Mouse (Mus musculus) frontal cortex, postnatal 14 days (tissue): Measurements from ENCODE around the gene Klhl5.

Source experiments
- DNase-seq, 2 experiments: peaks; one replicate each; pipeline ENCODE4 v3.0.0; 2022; ENCODE audit warnings: low spot score in 2 of 2

The Klhl5 gene

DNA sequence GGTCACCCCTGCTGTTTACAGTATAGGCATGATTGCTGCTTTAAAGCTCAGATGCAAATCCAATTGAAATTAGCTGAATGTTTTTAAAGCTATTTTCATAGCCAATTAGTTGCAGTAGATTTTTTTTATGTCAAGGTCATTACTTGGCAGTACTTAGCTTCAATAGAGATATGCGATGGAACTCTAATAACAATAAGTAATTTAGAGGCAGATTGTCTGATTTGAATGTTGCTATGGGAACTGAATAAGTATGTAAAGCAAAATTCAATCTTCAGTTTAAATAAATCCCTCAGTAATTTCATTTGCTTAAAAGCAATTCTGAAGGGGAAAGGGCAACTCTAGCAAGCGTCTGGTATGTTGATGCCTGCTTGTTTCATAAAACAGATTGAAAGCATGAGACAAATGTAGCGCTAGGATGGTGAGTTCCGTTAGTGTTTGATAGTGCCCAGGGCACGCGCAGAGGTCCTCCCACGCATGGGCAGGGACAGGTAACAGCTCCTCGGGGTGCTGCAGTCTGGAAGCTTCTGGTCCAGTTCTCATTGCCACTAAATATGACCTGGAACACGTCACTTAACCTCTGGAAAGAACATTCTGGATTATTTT lies 38.3 kb downstream of the Klhl5 start:
- no peak for DNase-seq

DNA sequence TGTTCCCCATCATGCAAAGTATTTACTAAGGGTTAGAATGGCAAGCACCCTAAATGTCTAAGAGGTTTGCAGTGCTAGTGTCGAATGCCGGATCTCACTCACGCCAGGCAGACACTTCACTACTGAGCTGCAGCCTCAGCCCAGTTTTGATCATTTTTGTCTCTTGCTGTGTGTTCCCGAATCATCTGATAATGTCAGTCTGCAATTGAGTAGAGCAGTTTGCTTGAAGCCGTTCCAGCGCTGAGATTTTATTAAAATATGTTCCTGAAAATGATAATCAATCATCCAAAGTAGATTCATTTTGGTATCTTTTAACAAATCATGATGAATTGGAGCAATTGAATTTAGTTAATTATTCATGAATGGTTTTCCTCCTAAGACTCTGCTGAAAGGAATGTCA lies 39.4 kb downstream of the Klhl5 start:
- DNase-seq, result no peak

DNA sequence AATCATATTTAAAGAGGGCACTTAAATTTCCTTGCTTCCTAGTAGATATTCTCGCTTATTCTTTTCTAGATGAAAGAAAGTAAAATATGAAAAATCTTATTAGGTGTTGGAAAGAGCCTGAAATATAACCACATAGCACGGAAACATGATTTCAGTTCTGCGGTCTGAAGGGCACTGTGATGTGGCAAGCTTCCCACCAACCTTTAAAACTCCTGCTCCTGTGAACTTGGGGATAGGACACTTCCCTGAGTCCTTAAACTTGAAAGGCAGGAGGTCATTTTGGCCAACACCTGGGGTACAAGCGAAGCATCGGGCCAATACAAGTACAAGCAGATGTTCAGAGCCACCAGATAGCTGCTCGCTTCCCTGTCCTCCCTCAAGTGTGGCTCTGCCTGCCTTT lies 42.4 kb downstream of the Klhl5 start:
- no peak for DNase-seq

DNA sequence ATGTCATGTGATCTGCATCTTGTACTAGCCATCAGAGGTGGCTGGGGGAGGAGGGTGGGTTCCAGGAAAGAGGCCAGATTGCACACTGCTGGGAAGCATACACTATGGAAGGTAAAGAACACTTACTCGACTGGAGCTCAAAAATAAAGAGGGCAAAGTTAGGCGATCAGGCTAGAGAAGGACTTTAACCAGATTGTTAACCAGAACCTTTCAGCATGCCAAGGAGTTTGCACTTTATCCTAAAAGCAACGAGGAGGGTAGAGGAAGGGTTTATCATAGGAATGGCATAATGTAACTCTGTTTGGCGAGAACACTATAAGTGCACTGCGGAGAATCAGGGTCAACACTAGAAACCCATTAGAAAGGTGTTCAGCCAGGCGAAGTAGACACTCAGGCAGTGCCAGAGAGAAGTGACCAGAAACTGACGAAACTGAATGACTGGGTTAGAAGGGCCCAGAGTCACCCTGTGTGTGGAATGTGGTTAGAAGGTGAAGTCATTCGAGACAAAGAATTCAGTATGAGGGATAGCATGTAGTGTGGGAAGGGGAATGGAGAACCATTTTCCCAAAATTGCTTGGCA lies 43.1 kb downstream of the Klhl5 start:
- no peak for DNase-seq

DNA sequence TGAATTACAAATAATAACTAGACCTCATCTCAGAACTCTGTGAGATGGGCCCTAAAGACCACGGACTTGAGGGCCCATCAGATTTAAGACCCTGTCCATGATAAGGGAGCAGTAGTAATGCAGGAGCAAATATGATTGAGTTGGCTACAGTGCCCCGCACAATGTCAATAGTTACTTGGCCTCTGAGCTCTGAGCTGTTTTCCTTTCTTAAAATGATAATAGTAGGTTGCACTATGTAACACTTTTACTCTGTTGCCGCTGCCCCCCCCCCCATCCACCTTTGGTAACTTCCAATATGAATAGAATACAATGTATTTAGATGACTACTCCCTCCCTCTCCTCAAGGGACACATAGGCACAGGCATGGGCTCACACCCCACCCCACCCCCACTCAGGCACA lies 43.9 kb downstream of the Klhl5 start:
- no peak for DNase-seq

DNA sequence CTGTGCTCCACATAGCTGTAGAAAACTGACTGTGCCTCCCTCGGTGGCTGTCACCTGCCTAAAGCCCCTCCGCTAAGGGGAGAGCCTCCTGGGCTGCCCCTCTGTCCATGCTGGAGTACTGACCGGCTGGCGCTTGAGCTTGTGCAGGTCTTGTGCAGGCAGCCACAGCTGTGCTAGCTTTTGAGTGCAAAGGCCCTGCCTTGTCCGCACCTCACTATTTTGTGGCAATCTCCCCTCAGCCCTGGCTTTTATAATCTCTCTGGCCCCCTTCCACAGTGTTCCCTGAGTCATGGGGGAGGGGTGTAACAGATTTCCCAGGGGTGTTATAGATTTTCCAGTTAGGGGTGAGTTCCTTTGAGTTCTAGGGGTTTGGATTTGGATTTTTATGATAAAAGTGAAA lies 44.4 kb downstream of the Klhl5 start:
- DNase-seq, result no peak

DNA sequence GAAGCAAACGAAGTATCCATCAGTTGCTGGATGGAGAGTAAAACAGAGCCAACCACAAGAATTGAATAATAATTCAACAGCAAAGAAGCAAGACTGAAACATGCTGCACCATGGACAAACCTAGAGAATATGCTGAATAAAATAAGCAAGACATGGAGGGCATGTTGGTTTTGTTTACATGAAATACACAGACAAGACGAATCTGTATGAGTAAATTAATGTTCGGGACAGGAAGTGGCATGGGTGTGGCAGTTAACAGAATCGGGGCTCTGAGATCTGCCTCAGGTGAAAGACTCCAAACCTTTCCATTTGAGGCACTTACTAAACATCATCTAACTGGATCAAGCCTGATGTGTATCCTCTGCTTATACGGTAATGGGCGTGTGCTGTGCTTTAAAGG lies 46.9 kb downstream of the Klhl5 start:
- DNase-seq, result no peak

DNA sequence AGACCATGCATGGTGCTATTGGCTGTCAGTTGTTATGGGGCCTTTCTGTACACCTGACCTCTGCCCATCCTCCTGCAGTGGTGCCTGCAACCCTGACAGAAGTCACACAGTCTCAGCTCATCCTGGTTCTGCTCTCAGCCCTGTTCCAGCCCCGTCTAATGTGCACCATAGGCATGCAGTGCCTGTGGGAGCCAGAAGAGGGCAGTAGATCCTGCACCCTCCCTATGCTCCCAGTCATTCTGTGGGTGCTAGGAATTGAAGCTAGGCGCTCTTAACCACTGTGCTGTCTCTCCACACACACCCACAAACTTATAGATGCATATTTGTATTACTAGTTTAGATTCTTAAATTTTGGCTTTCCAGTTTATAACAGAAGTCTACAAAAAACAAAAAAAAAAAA lies 49.5 kb downstream of the Klhl5 start:
- DNase-seq, result no peak

DNA sequence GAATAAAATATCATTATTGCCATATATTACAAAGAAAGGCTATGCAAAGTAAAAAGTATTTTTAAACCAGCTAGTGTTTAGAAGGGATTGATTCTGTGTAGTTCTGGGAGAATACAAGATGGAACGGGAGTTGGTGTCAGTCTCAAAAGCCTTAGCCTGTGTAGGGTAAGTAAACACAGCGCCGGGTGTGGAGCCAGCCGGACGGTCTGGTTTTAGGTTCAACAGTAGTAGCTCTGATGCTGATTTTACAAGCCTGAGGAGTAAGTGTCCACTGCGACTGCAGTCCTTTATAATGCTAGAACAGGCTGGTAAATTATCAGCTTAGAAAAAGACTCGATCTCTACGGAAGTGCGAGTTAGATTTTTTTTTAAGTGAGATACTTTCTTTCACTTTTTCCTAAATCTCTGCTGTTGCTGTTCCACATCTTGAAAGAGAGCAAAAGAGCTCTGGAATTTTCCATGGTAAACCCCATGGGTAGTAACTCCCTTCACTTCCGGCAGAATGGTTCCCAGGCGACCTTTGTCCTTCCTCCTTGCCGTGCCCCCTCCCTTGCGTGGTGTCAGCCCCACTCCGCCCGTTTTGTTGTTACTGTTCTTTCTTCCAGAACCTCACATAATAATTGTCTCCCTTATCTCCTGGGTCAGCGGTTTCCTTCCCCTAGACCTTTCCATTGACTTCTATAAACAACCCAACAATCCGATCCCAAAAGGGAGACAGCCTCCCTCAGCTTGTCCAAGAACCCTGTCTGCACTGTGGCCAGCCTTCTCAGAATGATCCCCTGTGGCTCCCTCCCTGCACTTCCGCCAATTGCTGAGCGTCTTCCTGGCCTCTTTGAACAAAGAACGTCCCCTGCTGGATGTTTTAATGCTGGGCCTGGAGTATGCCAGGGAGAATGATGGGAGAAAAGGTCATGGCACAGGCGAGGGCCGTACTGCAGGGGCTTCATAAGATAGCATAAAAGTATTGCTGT lies 50.4 kb downstream of the Klhl5 start:
- no peak for DNase-seq

DNA sequence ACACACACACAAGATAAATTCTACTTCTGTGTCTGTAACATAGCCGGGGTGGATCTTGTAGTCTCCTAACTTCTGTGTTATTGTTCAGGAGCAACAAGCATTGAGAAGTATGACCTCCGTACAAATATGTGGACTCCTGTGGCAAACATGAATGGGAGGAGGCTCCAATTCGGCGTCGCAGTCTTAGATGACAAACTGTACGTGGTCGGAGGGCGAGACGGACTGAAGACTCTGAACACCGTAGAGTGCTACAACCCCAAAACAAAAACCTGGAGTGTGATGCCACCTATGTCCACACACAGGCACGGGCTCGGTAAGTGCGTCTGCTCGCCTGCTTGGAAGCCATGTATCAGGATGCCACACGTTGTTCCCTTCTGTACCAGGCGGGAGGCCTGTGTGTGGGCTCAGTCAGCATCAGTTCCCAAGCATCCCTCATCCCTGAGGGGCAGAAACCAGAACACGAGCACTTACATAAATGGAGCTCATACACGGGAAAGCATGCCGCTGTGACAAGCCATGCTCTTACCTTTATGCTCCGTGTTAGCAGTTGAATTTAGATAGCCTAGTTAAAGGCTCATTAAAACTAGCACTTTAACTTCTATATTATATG lies 51.5 kb downstream of the Klhl5 start:
- no peak for DNase-seq

DNA sequence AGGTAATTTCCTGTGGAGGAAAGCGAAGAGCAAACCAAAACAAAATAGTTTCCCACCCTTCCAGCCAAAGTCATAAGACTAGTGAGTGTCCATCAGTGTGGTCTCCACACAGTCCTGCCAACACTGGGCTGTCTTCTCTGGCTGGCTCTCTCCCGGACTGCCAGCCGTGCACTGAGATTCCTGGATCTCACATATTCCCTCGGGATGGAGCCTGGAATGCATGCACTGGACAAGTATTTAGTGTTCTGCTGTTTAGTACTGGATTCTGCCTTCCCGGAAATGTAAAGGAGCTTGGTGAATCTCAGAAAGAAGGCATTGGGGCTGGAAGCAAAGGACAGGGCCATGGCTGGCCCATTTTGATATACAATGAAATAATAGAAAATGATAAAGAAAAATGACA lies 55.7 kb downstream of the Klhl5 start:
- DNase-seq, result no peak

DNA sequence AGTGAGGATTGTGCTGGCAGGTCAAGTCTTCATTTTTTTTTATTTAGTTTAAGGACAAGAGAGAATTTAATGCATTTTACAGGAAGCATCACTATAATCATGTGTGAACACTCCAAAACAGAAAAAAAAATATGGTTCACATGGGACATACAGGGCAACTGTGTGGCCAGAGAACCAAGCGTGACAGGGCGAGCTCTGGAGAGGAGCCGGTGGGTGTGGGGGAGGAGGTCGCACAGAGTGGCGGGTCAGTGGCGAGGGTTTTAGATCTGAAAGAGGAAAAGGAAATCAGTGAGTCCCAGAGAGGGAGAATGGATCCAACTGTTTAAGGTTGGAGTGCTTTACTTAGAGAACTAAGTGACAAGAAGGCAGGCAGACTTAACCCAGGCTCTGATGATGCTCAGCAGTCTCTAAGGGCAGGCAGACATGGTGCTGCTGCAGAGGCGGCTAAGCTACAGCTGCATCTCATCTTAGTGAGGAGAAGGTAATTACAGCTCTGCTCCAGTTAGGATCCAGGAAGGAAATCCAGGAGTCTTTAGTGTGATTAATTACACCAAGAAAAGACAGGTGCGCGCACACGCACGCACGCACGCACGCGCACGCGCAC lies 56.3 kb downstream of the Klhl5 start:
- DNase-seq, result no peak

DNA sequence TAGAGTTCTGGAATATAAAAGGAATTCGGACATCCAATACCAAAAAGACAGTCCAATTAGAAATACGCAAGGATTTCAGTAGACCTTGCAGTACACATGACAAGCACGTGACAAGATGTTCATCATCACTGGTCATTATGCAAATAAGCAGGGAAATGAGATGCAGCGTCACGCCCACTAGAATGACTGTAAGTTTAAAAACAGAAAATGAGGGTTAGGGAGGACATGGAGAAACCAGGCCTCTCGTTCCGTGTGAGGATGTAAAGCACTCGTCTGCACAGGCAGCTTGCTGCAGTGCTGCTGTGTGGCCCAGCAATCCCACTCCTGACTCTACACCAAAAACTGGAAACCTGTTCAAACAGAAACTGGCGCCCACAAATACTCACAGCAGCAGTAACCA lies 62.9 kb downstream of the Klhl5 start:
- DNase-seq, result no peak

DNA sequence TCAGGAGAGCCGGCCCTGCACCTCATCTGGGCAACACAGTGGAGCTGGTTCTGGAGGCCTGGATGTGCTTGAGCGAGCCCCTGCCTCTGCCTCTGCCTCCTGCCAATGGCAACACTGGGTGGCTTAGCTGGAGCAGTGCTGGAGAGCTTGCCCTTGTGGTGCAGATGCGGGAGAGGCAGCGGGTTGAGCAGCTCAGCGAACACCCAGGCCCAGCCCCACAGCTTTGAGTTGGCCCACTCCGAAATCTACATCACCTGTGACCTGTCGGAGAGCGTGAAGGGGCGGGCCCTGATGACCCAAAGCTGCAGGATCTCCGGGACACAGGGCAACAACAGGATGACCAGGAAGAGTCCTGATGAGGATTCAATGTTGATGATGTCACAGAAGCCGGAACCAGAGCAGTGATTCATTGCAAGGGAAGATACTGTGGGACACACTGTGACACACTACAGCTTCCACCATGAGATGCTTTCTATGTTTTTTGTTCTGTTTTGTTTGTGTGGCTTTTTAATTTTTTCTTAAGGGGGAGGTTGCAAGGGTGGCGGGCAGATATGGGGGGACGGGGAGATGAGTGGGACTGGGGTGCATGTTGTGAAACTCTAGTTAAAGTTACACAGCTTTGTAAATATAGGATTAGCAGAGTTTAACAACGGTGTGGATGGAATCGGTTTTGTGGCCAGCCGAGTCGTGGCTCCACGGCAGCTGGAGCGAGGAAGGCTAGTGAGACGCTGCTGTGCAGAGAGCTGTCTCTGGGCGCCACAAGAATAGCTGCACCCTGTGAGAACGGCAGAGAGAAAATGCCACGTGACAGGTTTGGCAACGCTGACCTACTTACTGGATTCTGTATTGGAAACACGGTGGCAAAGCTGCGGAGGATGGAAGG lies 67.9 kb downstream of the Klhl5 start:
- peak in 1 of 2 experiments; percentile 64 for DNase-seq

DNA sequence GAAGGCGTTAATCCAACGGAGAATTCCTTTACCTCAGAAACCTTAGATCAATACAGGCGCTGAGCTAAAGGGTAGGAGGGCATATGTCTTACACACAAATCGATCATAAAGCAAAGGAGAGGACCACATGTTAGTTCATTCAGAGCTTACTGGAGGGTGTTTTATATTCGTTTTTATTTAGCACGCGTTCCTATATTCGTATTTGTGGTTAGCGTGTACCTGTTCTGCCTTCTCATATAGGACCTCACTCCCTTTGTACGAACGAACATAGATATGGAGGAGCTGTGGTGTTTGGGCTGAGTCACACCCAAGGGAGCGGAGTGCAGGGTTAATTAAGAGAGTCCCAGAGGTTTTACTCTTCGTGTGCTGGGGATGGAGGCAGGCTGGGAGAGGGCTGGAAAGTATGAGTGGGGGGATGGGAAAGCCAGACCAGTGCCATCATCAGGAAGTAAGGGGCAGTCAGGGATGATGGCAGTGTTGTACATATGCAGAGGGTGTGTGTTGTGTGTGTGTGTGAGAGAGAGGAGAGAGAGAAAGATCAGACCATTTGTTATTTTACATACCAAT lies 68.7 kb downstream of the Klhl5 start:
- no peak for DNase-seq

DNA sequence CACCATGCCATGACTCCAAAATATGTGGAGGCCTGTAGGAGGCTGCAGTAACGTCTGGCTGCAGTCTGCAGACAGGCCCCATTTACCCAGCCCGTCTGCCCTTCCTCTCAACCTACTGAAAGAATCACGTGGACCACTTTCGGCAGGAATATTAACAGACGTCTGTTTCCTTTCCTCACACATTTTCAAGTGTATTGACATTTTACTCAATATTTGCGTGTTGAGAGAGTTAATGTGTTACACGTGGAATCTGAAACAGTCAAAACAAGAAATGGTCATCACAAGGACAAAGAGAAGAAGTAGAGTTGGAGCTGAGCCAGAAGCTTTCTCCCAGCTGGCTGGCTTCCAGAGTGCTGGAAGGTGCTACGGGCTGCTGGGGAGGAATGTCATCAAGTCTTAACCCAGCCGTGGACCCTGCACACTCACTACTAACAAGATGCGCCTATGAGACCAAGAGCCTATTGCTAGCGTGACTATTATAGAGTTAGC lies 69.7 kb downstream of the Klhl5 start:
- DNase-seq, result no peak

DNA sequence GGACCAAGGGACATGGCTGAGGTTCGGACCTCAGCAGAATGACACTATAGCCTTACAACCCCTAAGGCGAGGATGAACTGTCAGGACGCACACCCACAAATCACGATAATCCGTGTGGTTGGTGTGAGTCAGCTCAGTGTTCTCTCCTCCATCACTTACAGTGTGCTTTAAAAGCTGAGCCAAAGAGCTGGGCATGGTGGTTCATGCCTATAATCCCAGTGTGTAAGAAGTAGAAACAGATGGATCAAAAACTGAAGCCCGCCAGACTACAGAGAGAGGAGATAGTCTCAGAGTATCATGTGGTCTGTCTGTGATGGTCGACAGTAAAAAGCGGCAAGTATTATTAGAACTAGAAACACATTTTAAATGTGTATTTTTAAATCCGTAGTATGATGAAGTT lies 71.1 kb downstream of the Klhl5 start:
- DNase-seq, result no peak

DNA sequence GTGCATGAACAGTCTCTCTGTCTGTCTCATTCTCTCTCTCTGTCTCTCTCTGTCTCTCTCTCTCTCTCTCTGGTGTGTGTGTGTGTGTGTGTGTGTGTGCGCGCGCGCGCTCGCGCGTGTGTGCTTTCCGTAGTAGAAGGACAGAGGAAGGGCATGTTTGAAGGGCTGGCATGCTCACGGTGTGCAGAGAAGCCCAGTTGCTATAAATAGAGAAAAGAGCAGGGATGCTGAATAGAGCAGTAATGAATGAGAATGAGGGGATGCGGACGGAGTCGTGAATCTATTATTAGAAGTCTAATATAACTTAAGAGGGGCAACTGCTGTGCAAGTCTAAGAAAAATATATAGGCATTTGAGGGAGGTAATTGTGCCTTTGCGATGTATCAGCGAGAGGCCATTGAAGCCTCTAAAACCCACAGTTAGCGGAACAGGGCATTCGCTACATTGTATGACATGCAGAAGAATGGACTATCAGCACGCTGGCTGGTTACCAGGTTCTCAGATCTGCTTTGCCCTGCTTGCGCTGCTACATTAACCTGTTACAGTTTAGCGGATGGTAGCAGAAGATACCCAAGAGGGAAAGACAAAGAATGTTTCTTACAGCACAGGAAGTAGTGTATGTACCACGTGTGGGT lies 73.9 kb downstream of the Klhl5 start:
- DNase-seq, result no peak

DNA sequence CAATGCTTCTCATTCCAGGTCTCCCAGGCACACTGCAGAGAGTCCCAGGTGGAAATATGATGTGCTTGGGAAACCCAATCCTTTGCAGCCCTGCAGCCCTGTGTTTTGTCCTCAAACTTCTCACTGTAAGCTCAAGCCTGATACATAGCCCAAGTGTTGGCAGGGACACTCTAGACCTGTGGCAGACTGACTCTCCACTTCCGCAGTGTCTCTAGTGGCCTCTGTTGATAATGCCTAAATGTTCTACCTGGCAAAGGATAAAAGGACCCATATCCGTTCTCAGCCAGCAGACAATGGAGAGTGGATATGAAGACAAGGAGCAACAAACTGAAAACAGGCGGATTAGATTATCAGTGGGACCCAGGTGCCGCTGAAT lies 74.4 kb downstream of the Klhl5 start:
- no peak for DNase-seq

DNA sequence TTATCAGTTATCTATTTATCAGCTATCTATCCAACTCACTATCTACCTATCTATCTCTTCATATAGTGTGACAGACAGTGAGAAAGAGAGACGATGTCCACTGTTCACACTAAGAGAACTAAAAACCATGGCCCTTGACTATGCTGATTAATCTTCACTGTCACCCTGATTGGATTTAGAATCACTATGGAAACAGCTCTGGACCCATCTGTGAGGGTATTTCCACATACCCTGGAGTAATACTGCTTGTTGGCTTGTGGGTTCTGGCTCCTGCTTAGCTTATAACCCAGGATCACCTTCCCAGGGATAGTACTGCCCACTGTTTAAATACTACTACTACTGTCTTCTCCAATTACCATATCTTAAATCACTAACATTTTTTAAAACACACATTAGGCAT lies 74.9 kb downstream of the Klhl5 start:
- DNase-seq, result no peak
